Mouse (Mus musculus): ENCODE measurements at regions not wholly inside any gene's neighbourhood (a gene's known extent, or its start where the extent isn't known, plus 50 kb on each side); places are given as distances from the start of the nearest gene placed in this dataset.

- no peak for DNase-seq
Observed at GRCm38 (mm10) chr1:45745136-45745535, 49.8 kb upstream of the Wdr75 start.
